In the genomic region with DNA sequence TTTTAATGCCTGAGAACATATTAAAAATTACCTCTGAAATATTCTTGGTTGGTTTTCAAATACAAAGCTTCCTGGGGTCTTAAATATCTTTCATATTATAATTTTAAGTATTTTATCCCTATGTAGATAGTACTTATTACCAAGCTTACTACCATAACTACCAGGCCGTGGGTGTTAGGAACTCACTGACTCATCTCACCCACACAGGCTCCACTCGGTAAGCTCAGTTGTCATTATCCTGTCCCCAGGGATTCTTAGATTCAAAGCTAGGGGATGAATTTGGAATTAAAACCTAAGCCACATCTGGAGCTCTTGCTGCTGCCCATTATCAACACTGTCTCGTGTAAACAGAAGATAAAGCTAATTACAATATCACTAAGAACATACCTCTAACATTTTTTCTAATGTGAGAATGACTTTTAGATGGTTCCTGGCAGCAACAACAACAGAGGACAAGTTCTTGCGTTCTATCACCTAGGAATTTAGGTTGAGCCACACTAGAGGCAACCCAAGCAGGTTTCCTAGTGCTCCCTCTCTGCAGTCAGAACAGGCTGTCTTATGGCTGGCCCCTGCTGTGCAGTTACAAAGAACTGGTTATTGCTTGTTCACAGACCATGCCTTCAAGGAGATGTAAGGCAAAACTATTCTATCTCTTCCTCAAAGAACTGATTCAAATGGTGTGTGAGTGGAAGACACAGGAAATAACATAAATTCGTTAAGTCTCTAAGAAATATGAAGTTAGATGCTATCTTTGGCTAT, we compare ENCODE assay signal across 19 mouse cellular contexts.
DNase-seq lines count a peak whose midpoint lies in the region; ATAC-seq and TF ChIP-seq lines count a peak whose summit lies in the region.
"Had no signal": no experiment of that assay in that cellular context is flagged by ENCODE, and none has a peak within 500 bp of the region (broad histone marks: within the 10 kb centered on the region; RNA-seq: fewer than 3 reads in every experiment).

No protein-coding gene starts in this region.

- peak overlapping the region; percentile 99 for H3K27ac ChIP-seq in kidney, adult 2 months (ENCODE audit: insufficient read depth, low read depth, low read length)
- peak overlapping the region; percentile 28; the same call in 1 of the 2 replicates for H3K27ac ChIP-seq in neural tube, embryonic 13.5 days (replicated peaks)
- peak overlapping the region; percentile 23; the same call in 1 of the 2 replicates for H3K27ac ChIP-seq in neural tube, embryonic 15.5 days (replicated peaks)
- no peak overlapping the region for H3K27ac ChIP-seq in kidney, embryonic 14.5 days (ENCODE audit: low read depth, low read length)
- H3K27ac ChIP-seq: embryonic facial prominence, embryonic 15.5 days; forebrain, embryonic 13.5 days; limb, embryonic 12.5 days; liver, embryonic 14.5 days; stomach, embryonic 15.5 days had no signal

- H3K4me2 ChIP-seq in neural tube, embryonic 13.5 days, result no peak overlapping the region
- no peak overlapping the region for H3K4me2 ChIP-seq in neural tube, embryonic 15.5 days
- no peak overlapping the region for H3K4me2 ChIP-seq in kidney, embryonic 14.5 days (replicated peaks; ENCODE audit: low read depth, low read length)
- H3K4me2 ChIP-seq: embryonic facial prominence, embryonic 15.5 days; forebrain, embryonic 13.5 days; heart, embryonic 12.5 days; limb, embryonic 12.5 days; stomach, embryonic 15.5 days had no signal

- H3K9me3 ChIP-seq in neural tube, embryonic 13.5 days, result no peaks in the 10 kb centered on the region
- no peaks in the 10 kb centered on the region for H3K9me3 ChIP-seq in neural tube, embryonic 15.5 days (replicated peaks)
- no peaks in the 10 kb centered on the region for H3K9me3 ChIP-seq in kidney, embryonic 14.5 days (ENCODE audit: control insufficient read depth, low read length)
- H3K9me3 ChIP-seq: embryonic facial prominence, embryonic 15.5 days; forebrain, embryonic 13.5 days; heart, embryonic 12.5 days; limb, embryonic 12.5 days; megakaryocyte, embryonic 14.5 days; stomach, embryonic 15.5 days had no signal

- H3K4me1 ChIP-seq in kidney, adult 2 months (ENCODE audit: control insufficient read depth, insufficient read depth, low read length), result peaks cover 22% of the 10 kb centered on the region; the same call in 1 of the 2 replicates
- peaks cover 11% of the 10 kb centered on the region for H3K4me1 ChIP-seq in neural tube, embryonic 13.5 days (replicated peaks)
- H3K4me1 ChIP-seq in neural tube, embryonic 15.5 days, result peaks cover 6% of the 10 kb centered on the region; the same call in 1 of the 2 replicates
- H3K4me1 ChIP-seq in kidney, embryonic 14.5 days (ENCODE audit: control insufficient read depth, insufficient read depth, low read length), result no peaks in the 10 kb centered on the region
- H3K4me1 ChIP-seq: embryonic facial prominence, embryonic 15.5 days; forebrain, embryonic 13.5 days; limb, embryonic 12.5 days; stomach, embryonic 15.5 days had no signal

- no peak for TF ChIP-seq CTCF in kidney, adult 2 months (conservative IDR thresholded peaks at IDR 0.05; ENCODE audit: insufficient read depth, insufficient read length, low read depth, low read length)

- no peak for DNase-seq in kidney, adult 2 months
- no peak for DNase-seq in kidney, postnatal 14 days
- DNase-seq in neural tube, embryonic 10.5 days (ENCODE audit: extremely low spot score, low spot score), result no peak
- peak; percentile 86 for DNase-seq in brain, adult 2 months (ENCODE audit: low read depth, low spot score)
- DNase-seq: kidney, postnatal 10 days; thymus, postnatal 25 days had no signal

- WGBS in kidney, adult 2 months, result 68% methylated on average over 5 of the region's 5 CpGs
- 49% methylated on average over 5 of the region's 5 CpGs for WGBS in neural tube, embryonic 13.5 days
- 41% methylated on average over 5 of the region's 5 CpGs for WGBS in neural tube, embryonic 15.5 days
- 69% methylated on average over 5 of the region's 5 CpGs for whole genome bisulfite sequencing in kidney, embryonic 14.5 days

- ATAC-seq in neural tube, embryonic 13.5 days (ENCODE audit: low read depth), result no peak
- ATAC-seq in neural tube, embryonic 15.5 days (ENCODE audit: low FRiP score), result no peak
- no peak for ATAC-seq in kidney, embryonic 14.5 days (ENCODE audit: low FRiP score, low TSS enrichment)
- no peak for ATAC-seq in granulocyte monocyte progenitor cell, adult 5-6 weeks (replicated peaks; ENCODE audit: poor library complexity, severe bottlenecking)
- ATAC-seq: forebrain, embryonic 13.5 days; inflammation-experienced regulatory T-cells, adult 6 months; lung, postnatal 0 days had no signal

- no peaks in the 10 kb centered on the region for H3K27me3 ChIP-seq in kidney, adult 2 months (replicated peaks; ENCODE audit: control insufficient read depth, insufficient read depth, low read length)
- H3K27me3 ChIP-seq in neural tube, embryonic 13.5 days, result no peaks in the 10 kb centered on the region
- H3K27me3 ChIP-seq in neural tube, embryonic 15.5 days (replicated peaks), result no peaks in the 10 kb centered on the region
- H3K27me3 ChIP-seq in kidney, embryonic 14.5 days (ENCODE audit: control insufficient read depth, insufficient read depth, low read length), result no peaks in the 10 kb centered on the region
- H3K27me3 ChIP-seq: embryonic facial prominence, embryonic 15.5 days; forebrain, embryonic 13.5 days; heart, embryonic 12.5 days; limb, embryonic 12.5 days; stomach, embryonic 15.5 days had no signal

- no peak for TF ChIP-seq POLR2A in kidney, adult 2 months (IDR thresholded peaks at IDR 0.05; ENCODE audit: low read depth, low read length)

- no peak overlapping the region for H3K4me3 ChIP-seq in kidney, adult 2 months (ENCODE audit: insufficient read depth, low read depth, low read length)
- no peak overlapping the region for H3K4me3 ChIP-seq in neural tube, embryonic 13.5 days
- H3K4me3 ChIP-seq in neural tube, embryonic 15.5 days (replicated peaks), result no peak overlapping the region
- H3K4me3 ChIP-seq in kidney, embryonic 14.5 days (ENCODE audit: low read length), result no peak overlapping the region
- H3K4me3 ChIP-seq: embryonic facial prominence, embryonic 15.5 days; forebrain, embryonic 13.5 days; heart, embryonic 12.5 days; limb, embryonic 12.5 days; megakaryocyte, embryonic 14.5 days; stomach, embryonic 15.5 days had no signal

- H3K9ac ChIP-seq in neural tube, embryonic 13.5 days, result no peak overlapping the region
- no peak overlapping the region for H3K9ac ChIP-seq in neural tube, embryonic 15.5 days (replicated peaks)
- H3K9ac ChIP-seq in kidney, embryonic 14.5 days (ENCODE audit: low read depth, low read length), result no peak overlapping the region
- H3K9ac ChIP-seq: embryonic facial prominence, embryonic 15.5 days; forebrain, embryonic 13.5 days; heart, embryonic 12.5 days; limb, embryonic 12.5 days; liver, embryonic 14.5 days; stomach, embryonic 15.5 days had no signal

- no peaks in the 10 kb centered on the region; the same call in 1 of the 2 replicates for H3K36me3 ChIP-seq in kidney, adult 2 months (ENCODE audit: control insufficient read depth, insufficient read depth, low read length)
- no peaks in the 10 kb centered on the region for H3K36me3 ChIP-seq in neural tube, embryonic 13.5 days
- H3K36me3 ChIP-seq in neural tube, embryonic 15.5 days, result 0 out of 2 replicates have a peak, but pooled peaks cover under 1% of the 10 kb centered on the region
- no peaks in the 10 kb centered on the region for H3K36me3 ChIP-seq in kidney, embryonic 14.5 days (ENCODE audit: control insufficient read depth, insufficient read depth, low read length)
- H3K36me3 ChIP-seq: embryonic facial prominence, embryonic 15.5 days; heart, embryonic 12.5 days; limb, embryonic 12.5 days; stomach, embryonic 15.5 days had no signal
